Mouse (Mus musculus): ENCODE data around the gene Depdc5.
"Not testable (repeated sequence)": the region's sequence is repeated elsewhere in the genome, so short reads cannot be mapped to it uniquely, and the experiment has no call there.

The Depdc5 gene

GRCm38 (mm10) chr5:32863253-32864228 lies at the start of gene Depdc5:
TSS of gene Depdc5 (plus strand) at chr5:32863701.
- DNase-seq (ENCODE audit: low spot score in 2 of 2) = peak; percentile 70 to 78

- DNase-seq (ENCODE audit: low spot score in 2 of 2) = no peak
Observed at GRCm38 (mm10) chr5:32815396-32815795, 48.1 kb upstream of the Depdc5 start.

GRCm38 (mm10) chr5:32820471-32820870 lies 43.0 kb upstream of the Depdc5 start:
- DNase-seq (ENCODE audit: low spot score in 2 of 2) = no peak

- DNase-seq (ENCODE audit: low spot score in 2 of 2) = no peak
Observed at GRCm38 (mm10) chr5:32827009-32827408, 36.5 kb upstream of the Depdc5 start, which contains the start of gene Gm20671. TSS of gene Gm20671 (minus strand) at chr5:32827109.

GRCm38 (mm10) chr5:32828766-32829165 lies 34.7 kb upstream of the Depdc5 start:
- DNase-seq (ENCODE audit: low spot score in 2 of 2) = not testable (repeated sequence)

- no peak for DNase-seq (ENCODE audit: low spot score in 2 of 2)
Observed at GRCm38 (mm10) chr5:32830054-32830453, 33.4 kb upstream of the Depdc5 start.

- DNase-seq (ENCODE audit: low spot score in 2 of 2) = no peak
Observed at GRCm38 (mm10) chr5:32834497-32834896, 29.0 kb upstream of the Depdc5 start.

GRCm38 (mm10) chr5:32836976-32837375 lies 26.5 kb upstream of the Depdc5 start:
- DNase-seq (ENCODE audit: low spot score in 2 of 2) = no peak

- no peak for DNase-seq (ENCODE audit: low spot score in 2 of 2)
Observed at GRCm38 (mm10) chr5:32840029-32840428, 23.5 kb upstream of the Depdc5 start.

GRCm38 (mm10) chr5:32849178-32849577 lies 14.3 kb upstream of the Depdc5 start:
- no peak for DNase-seq (ENCODE audit: low spot score in 2 of 2)

- DNase-seq (ENCODE audit: low spot score in 2 of 2) = not testable (repeated sequence)
Observed at GRCm38 (mm10) chr5:32849580-32849979, 13.9 kb upstream of the Depdc5 start.

GRCm38 (mm10) chr5:32852026-32852425 lies 11.5 kb upstream of the Depdc5 start:
- DNase-seq (ENCODE audit: low spot score in 2 of 2) = no peak

GRCm38 (mm10) chr5:32853731-32854507 lies 9.6 kb upstream of the Depdc5 start, which contains the start of gene Prr14l:
TSS of gene Prr14l (minus strand) at chr5:32854256.
- peak; percentile 97 to 99 for DNase-seq (ENCODE audit: low spot score in 2 of 2)

GRCm38 (mm10) chr5:32854818-32855217 lies 8.7 kb upstream of the Depdc5 start:
- no peak for DNase-seq (ENCODE audit: low spot score in 2 of 2)

- not testable (repeated sequence) for DNase-seq (ENCODE audit: low spot score in 2 of 2)
Observed at GRCm38 (mm10) chr5:32855274-32855673, 8.2 kb upstream of the Depdc5 start.

GRCm38 (mm10) chr5:32857781-32858220 lies 5.7 kb upstream of the Depdc5 start:
- DNase-seq (ENCODE audit: low spot score in 2 of 2) = peak; percentile 9 to 32

- no peak for DNase-seq (ENCODE audit: low spot score in 2 of 2)
Observed at GRCm38 (mm10) chr5:32861082-32861481, 2.4 kb upstream of the Depdc5 start.

- DNase-seq (ENCODE audit: low spot score in 2 of 2) = no peak
Observed at GRCm38 (mm10) chr5:32862469-32863132, 900 bp upstream of the Depdc5 start.

GRCm38 (mm10) chr5:32869389-32870024 lies 6.0 kb downstream of the Depdc5 start:
- DNase-seq (ENCODE audit: low spot score in 2 of 2) = no peak

- no peak for DNase-seq (ENCODE audit: low spot score in 2 of 2)
Observed at GRCm38 (mm10) chr5:32872346-32872745, 8.8 kb downstream of the Depdc5 start.

GRCm38 (mm10) chr5:32886739-32887138 lies 23.2 kb downstream of the Depdc5 start:
- DNase-seq (ENCODE audit: low spot score in 2 of 2) = no peak
